Mouse (Mus musculus) lung, postnatal 25 days (tissue): ENCODE data around the gene Mpp4.

Experiments
- DNase-seq: peaks from one replicate; pipeline ENCODE4 v3.0.0; 2022; ENCODE audit warnings: low spot score

Mpp4 gene

GRCm38 (mm10) chr1:59163030-59163461 is at the start of gene Mpp4:
Mpp4 (minus strand) TSS chr1:59163389.
- DNase-seq: no peak

GRCm38 (mm10) chr1:59212951-59213350 is 49.8 kb upstream of the Mpp4 start:
- no peak for DNase-seq

GRCm38 (mm10) chr1:59212076-59212779 is 49.0 kb upstream of the Mpp4 start:
- DNase-seq: no peak

- no peak for DNase-seq
These were observed 48.5 kb upstream of the Mpp4 start for GRCm38 (mm10) chr1:59211651-59212050.

- DNase-seq: no peak
These were observed 45.1 kb upstream of the Mpp4 start for GRCm38 (mm10) chr1:59208331-59208730.

- no peak for DNase-seq
These were observed 41.3 kb upstream of the Mpp4 start for GRCm38 (mm10) chr1:59204489-59204888.

GRCm38 (mm10) chr1:59202367-59202766 is 39.2 kb upstream of the Mpp4 start:
- DNase-seq: no peak

- no peak for DNase-seq
These were observed 38.4 kb upstream of the Mpp4 start for GRCm38 (mm10) chr1:59201561-59201960.

- DNase-seq: no peak
These were observed 37.8 kb upstream of the Mpp4 start for GRCm38 (mm10) chr1:59200960-59201359.

GRCm38 (mm10) chr1:59194979-59195378 is 31.8 kb upstream of the Mpp4 start:
- DNase-seq: no peak

- no peak for DNase-seq
These were observed 24.6 kb upstream of the Mpp4 start for GRCm38 (mm10) chr1:59187786-59188185.

- no peak for DNase-seq
These were observed 23.1 kb upstream of the Mpp4 start for GRCm38 (mm10) chr1:59186317-59186716.

- DNase-seq: no peak
These were observed 22.2 kb upstream of the Mpp4 start for GRCm38 (mm10) chr1:59185410-59185809.

GRCm38 (mm10) chr1:59183045-59183444 is 19.9 kb upstream of the Mpp4 start:
- DNase-seq: no peak

- no peak for DNase-seq
These were observed 19.2 kb upstream of the Mpp4 start for GRCm38 (mm10) chr1:59182373-59182772.

- no peak for DNase-seq
These were observed 16.8 kb upstream of the Mpp4 start for GRCm38 (mm10) chr1:59180003-59180402.

- no peak for DNase-seq
These were observed 15.2 kb upstream of the Mpp4 start for GRCm38 (mm10) chr1:59178401-59178800.

- no peak for DNase-seq
These were observed 11.6 kb upstream of the Mpp4 start for GRCm38 (mm10) chr1:59174514-59175373.

GRCm38 (mm10) chr1:59173023-59173422 is 9.8 kb upstream of the Mpp4 start:
- DNase-seq: no peak

GRCm38 (mm10) chr1:59171875-59172274 is 8.7 kb upstream of the Mpp4 start:
- no peak for DNase-seq

GRCm38 (mm10) chr1:59170290-59170689 is 7.1 kb upstream of the Mpp4 start:
- DNase-seq: no peak

GRCm38 (mm10) chr1:59169586-59169985 is 6.4 kb upstream of the Mpp4 start:
- DNase-seq: no peak

- DNase-seq: no peak
These were observed 5.4 kb upstream of the Mpp4 start for GRCm38 (mm10) chr1:59168556-59168955.
